ENCODE assay signal across 20 mouse cellular contexts in the genomic region with DNA sequence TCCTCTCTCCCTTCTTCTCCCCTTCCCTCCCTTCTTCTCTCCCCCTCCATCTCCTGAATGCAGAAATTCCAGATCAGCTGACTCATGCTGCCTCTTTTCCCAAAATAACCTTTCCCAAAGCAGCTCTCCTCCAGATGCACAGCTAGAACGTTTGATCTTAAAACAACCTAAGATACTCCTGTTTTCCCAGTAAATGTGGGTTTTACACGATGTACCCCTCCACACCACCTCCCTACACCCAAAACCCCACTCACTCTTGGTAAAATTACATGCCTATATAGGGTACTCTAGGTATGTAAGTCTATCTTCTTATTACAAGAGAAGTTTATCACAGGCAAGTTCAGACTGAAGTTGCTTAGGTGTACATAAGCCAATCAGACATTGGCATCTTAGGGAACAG.
A peak's percentile ranks its signal among the peaks of the same experiment; 100 is the strongest.
DNase-seq lines count a peak whose midpoint lies in the region; ATAC-seq and TF ChIP-seq lines count a peak whose summit lies in the region.
"Had no signal": no experiment of that assay in that cellular context is flagged by ENCODE, and none has a peak within 500 bp of the region (broad histone marks: within the 10 kb centered on the region; RNA-seq: fewer than 3 reads in every experiment).

No protein-coding gene starts in this region.

- intact Hi-C loops in left cerebral cortex, postnatal 14 days (cut with DNase I), result no loop called here

- no peak for TF ChIP-seq POLR2A in cortical plate, adult 2 months (IDR thresholded peaks at IDR 0.05; ENCODE audit: extremely low read depth, insufficient read depth, low read length)

- WGBS in heart, embryonic 14.5 days, result 12% methylated on average over 2 of the region's 2 CpGs

- TF ChIP-seq CTCF in cortical plate, adult 2 months (IDR thresholded peaks at IDR 0.05; ENCODE audit: extremely low read depth, insufficient read depth, low read length), result no peak

- DNase-seq in frontal cortex, postnatal 25 days (ENCODE audit: low spot score in 2 of 2), result no peak
- no peak for DNase-seq in heart, postnatal 4 days
- peak; percentile 34 to 62 for DNase-seq in left cerebral cortex, postnatal 14 days (ENCODE audit: low spot score in 2 of 2)
- no peak for DNase-seq in left cerebral cortex, adult 18-20 months (ENCODE audit: low spot score in 2 of 2)
- DNase-seq: adrenal gland, postnatal 10 days; cerebellum, adult 8-10 months; cerebellum, postnatal 36 days; gastrocnemius, postnatal 36 days; kidney, adult 2 months; lung, postnatal 4 days; right cerebral cortex, postnatal 25 days; thymus, postnatal 14 days had no signal

- peak; percentile 70 for ATAC-seq in frontal cortex, adult (ENCODE audit: low TSS enrichment)
- no peak for ATAC-seq in heart, embryonic 14.5 days (ENCODE audit: insufficient number of reproducible peaks, insufficient read depth, low FRiP score, low read depth)
- no peak for ATAC-seq in inflammation-experienced regulatory T-cells, adult 6 months
- ATAC-seq: forebrain, embryonic 15.5 days had no signal

- H3K9ac ChIP-seq in heart, embryonic 14.5 days (ENCODE audit: low read length), result no peak overlapping the region
- H3K9ac ChIP-seq: forebrain, embryonic 15.5 days; heart, embryonic 15.5 days; neural tube, embryonic 15.5 days had no signal

- no peaks in the 10 kb centered on the region for H3K9me3 ChIP-seq in heart, embryonic 14.5 days (ENCODE audit: control insufficient read depth, low read length)
- H3K9me3 ChIP-seq: forebrain, embryonic 15.5 days; heart, embryonic 15.5 days; neural tube, embryonic 15.5 days had no signal

- no peaks in the 10 kb centered on the region for H3K36me3 ChIP-seq in heart, embryonic 14.5 days (ENCODE audit: control insufficient read depth, insufficient read depth, low read length)
- H3K36me3 ChIP-seq: forebrain, embryonic 15.5 days; heart, embryonic 15.5 days; neural tube, embryonic 15.5 days had no signal

- H3K4me2 ChIP-seq in heart, embryonic 14.5 days (ENCODE audit: low read length), result peak overlapping the region; percentile 32; the same call in 1 of the 2 replicates
- H3K4me2 ChIP-seq: forebrain, embryonic 15.5 days; heart, embryonic 15.5 days; neural tube, embryonic 15.5 days had no signal

- peak overlapping the region in 1 of 2 experiments; percentile 44; a peak in 2 of 4 replicates for H3K27ac ChIP-seq in heart, embryonic 14.5 days (replicated peaks in 1 of 2; ENCODE audit: control insufficient read depth in 1 of 2, insufficient read depth in 1 of 2, low read depth in 2 of 2, low read length in 2 of 2)
- peak overlapping the region; percentile 49 for H3K27ac ChIP-seq in cortical plate, adult 2 months (ENCODE audit: insufficient read depth, low read length)
- H3K27ac ChIP-seq: forebrain, embryonic 15.5 days; kidney, postnatal 0 days; neural tube, embryonic 15.5 days had no signal

- no peak overlapping the region for H3K4me3 ChIP-seq in heart, embryonic 14.5 days (ENCODE audit: control insufficient read depth in 1 of 2, insufficient read depth in 1 of 2, low read depth in 1 of 2, low read length in 2 of 2)
- H3K4me3 ChIP-seq in cortical plate, adult 2 months (ENCODE audit: insufficient read depth, low read length), result no peak overlapping the region
- H3K4me3 ChIP-seq: forebrain, embryonic 15.5 days; heart, embryonic 15.5 days; neural tube, embryonic 15.5 days had no signal

- no peaks in the 10 kb centered on the region for H3K27me3 ChIP-seq in heart, embryonic 14.5 days (ENCODE audit: control insufficient read depth, insufficient read depth, low read length)
- H3K27me3 ChIP-seq: forebrain, embryonic 15.5 days; heart, embryonic 15.5 days; neural tube, embryonic 15.5 days had no signal

- H3K4me1 ChIP-seq in heart, embryonic 14.5 days (ENCODE audit: control insufficient read depth in 2 of 2, insufficient read depth in 2 of 2, low read length in 2 of 2), result peaks cover 7 to 13% of the 10 kb centered on the region in 2 experiments
- peaks cover 12% of the 10 kb centered on the region for H3K4me1 ChIP-seq in cortical plate, adult 2 months (ENCODE audit: control insufficient read depth, insufficient read depth, low read length)
- H3K4me1 ChIP-seq: forebrain, embryonic 15.5 days; neural tube, embryonic 15.5 days had no signal

Comparison
In these comparisons a context has a peak if more than half of its experiments do, and no peak if none do; other contexts are left out.
1. DNase-seq: peak in left cerebral cortex, postnatal 14 days (2 of 2); none in frontal cortex, postnatal 25 days (0 of 2), heart, postnatal 4 days (single experiment) and left cerebral cortex, adult 18-20 months (0 of 2).